Mouse (Mus musculus): ENCODE data around the gene Yap1.
"Not testable (repeated sequence)": the region's sequence is repeated elsewhere in the genome, so short reads cannot be mapped to it uniquely, and the experiment has no call there.

Gene Yap1

DNA sequence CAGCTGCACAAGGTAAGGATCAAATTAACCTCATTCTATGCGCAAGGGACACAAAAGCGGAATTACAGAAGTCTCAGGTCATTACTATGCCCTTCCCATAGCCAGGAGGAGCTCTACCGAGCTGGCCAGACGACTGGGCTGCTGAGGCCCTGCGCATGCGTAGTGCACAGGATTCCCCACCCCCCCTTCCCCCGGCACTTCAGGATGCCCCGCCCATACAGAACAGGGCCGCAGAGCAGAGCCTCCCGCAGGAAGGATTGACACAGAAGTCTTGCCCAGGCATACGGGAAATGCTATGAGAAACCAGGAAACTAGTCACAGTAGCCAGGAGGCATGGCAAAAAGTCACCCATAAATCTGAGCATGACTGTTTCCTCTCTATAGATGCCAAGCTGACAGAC lies 89.9 kb downstream of the Yap1 start:
- peak in 1 of 2 experiments; percentile 11 for DNase-seq (ENCODE audit: low spot score in 2 of 2)

- no peak for DNase-seq (ENCODE audit: low spot score in 2 of 2)
These were observed 90.4 kb downstream of the Yap1 start for GRCm38 (mm10) chr9:7913953-7914352.

DNA sequence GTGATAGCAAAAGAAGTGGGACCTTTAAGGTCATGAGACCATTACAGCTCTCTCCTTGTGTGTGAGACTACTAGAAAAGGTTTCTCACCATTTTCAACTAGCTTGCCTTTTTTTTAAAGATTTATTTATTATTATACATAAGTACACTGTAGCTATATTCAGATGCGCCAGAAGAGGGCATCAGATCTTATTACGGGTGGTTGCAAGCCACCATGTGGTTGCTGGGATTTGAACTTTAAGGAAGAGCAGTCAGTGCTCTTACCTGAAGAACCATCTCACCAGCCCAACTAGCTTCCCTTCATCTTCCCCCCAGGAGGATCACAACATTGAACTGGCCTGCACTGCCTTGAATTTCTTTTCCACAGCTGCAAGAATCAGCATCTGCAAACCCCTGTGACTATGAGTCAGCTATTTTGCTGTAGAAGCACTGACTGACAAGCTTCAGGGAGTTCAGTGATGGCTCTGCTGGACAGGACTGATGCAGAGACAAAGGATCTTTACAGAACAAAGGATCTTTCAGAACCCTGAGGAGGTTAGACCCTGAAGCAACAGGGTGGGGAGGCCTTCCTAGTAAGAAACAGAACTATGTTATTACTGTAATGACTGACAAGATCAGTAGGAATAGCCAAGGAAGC lies 96.9 kb downstream of the Yap1 start:
- no peak for DNase-seq (ENCODE audit: low spot score in 2 of 2)

- DNase-seq (ENCODE audit: low spot score in 2 of 2), result no peak
These were observed 97.8 kb downstream of the Yap1 start for GRCm38 (mm10) chr9:7906564-7906963.

- DNase-seq (ENCODE audit: low spot score in 2 of 2), result no peak
These were observed 100.6 kb downstream of the Yap1 start for GRCm38 (mm10) chr9:7903825-7904224.

- DNase-seq (ENCODE audit: low spot score in 2 of 2), result no peak
These were observed 101.1 kb downstream of the Yap1 start for GRCm38 (mm10) chr9:7903262-7903661.

- DNase-seq (ENCODE audit: low spot score in 2 of 2), result no peak
These were observed 102.1 kb downstream of the Yap1 start for GRCm38 (mm10) chr9:7902311-7902710.

DNA sequence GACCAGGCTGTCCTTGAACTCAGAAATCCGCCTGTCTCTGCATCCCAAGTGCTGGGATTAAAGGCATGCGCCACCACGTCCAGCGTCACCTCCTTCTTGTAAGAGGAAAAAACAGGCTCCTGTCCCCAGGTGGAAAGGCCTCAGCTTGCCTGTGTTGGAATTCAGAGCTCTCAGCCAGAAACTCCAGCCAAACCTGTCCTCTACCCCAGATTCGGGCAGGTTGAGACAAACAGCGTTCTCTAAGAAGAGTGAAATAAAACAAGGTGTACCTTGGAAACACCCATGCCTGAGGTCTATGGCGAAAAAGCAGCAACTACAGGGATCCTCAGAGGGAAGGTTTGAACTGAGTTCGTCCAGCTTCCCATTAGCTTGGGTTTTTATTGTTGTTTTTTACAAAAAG lies 103.4 kb downstream of the Yap1 start:
- no peak for DNase-seq (ENCODE audit: low spot score in 2 of 2)

DNA sequence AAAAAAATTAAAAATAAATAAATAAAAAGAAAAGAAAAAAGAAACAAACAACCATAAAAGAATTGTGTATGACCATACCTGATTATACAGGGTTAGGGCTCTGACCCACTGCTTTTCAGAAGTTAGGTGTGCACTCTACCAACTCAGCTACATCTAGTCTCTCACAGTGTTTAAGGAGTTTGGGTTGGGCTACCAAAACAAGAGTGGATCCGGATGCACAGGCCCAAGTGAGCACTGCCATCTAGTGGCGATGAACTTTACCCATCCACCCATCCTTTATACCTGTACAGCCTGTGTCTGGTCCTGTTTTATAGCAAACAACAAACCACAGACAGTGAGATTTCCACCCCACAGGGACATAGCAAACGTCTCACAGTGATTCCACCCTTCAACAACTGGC lies 106.9 kb downstream of the Yap1 start:
- DNase-seq (ENCODE audit: low spot score in 2 of 2), result peak in 1 of 2 experiments; percentile 73

GRCm38 (mm10) chr9:7891796-7892195 lies 112.6 kb downstream of the Yap1 start:
- DNase-seq (ENCODE audit: low spot score in 2 of 2), result not testable (repeated sequence)

GRCm38 (mm10) chr9:7891177-7891576 lies 113.2 kb downstream of the Yap1 start:
- no peak for DNase-seq (ENCODE audit: low spot score in 2 of 2)

DNA sequence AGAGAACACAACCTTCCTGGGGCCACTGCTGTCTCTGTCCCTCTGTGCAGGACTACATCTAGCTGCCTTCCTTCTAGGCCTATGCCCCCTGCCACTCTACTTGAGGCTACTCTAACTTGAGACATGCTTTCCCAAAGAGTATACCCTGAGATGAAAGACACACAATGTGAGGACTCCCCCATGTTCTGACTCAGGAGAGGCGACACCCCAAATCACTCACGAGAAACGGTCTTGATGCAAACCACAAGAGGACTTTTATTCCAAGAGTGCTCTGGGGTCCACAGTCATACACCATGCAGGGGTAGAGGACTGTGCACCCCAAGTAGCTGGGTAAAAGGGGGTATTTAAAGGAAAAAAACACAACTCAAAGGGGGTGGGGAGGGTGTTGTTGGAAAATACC lies 120.0 kb downstream of the Yap1 start:
- no peak for DNase-seq (ENCODE audit: low spot score in 2 of 2)

DNA sequence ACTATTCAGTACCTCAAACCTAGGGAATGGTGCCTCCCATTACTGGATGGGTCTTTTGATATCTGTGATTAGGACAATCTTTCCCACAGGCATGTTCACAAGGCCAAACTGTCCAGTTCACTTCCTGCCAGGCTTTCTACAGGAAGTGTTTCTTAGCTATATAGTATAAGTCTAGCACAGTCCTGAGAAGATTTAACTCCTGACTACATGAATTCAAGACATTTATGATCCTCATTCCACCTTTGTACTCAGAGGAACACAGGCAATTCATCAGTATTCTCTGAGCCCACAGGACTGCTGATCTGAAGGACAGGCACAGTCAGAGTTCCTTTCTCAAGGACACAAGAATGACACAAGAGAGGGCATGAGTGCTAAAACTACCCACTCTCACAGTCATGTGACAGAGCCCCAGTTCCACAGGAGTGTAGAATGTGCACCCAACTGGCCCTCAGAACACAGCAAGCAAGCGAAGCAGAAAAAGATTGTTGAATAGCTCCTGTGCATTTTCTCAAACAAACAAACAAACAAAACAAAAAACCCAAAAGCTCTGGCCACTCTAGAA lies 122.0 kb downstream of the Yap1 start:
- no peak for DNase-seq (ENCODE audit: low spot score in 2 of 2)

Data from left cerebral cortex, adult 9 months (tissue).